Mouse (Mus musculus): ENCODE results near the gene Ncstn. TPM values are rescaled to one million over a fixed set of nuclear protein-coding genes. Genes with fewer than 3 reads are reported as not detected.

The Ncstn gene
- total and polyA plus RNA-seq, 3 experiments: 15.0 to 56.1 (median 24.5) TPM

- H3K27ac ChIP-seq (ENCODE audit: insufficient read depth, low read depth): no peak overlapping the region
- no peak overlapping the region for H3K4me3 ChIP-seq (replicated peaks in 1 of 3; ENCODE audit: low read depth in 2 of 3, low read length in 2 of 3, poor library complexity in 1 of 3)
- no peak overlapping the region for H3K4me2 ChIP-seq (ENCODE audit: insufficient read depth, low read depth, poor library complexity, severe bottlenecking)
- no peaks in the 10 kb centered on the region for H3K27me3 ChIP-seq (replicated peaks)
- H3K79me2 ChIP-seq (replicated peaks; ENCODE audit: control insufficient read depth, extremely low read depth, insufficient read depth, poor library complexity, severe bottlenecking): no peaks in the 10 kb centered on the region
- in situ Hi-C loops (cut with MboI; ENCODE audit: low pct_ligation_motif_present, low pct_unique_long_range_greater_than_20kb, low sequenced_read_pairs) (no loop called here), dilution Hi-C loops (cut with MboI; ENCODE audit: extremely low pct_ligation_motif_present, extremely low pct_unique_long_range_greater_than_20kb, low sequenced_read_pairs) (no loop called here)
- H3K9me3 ChIP-seq (replicated peaks; ENCODE audit: low read length): no peaks in the 10 kb centered on the region
- DNase-seq (ENCODE audit: extremely low read depth): no peak
- no peak overlapping the region for H3K9ac ChIP-seq (ENCODE audit: insufficient read depth, low read depth)
- TF ChIP-seq MYC (IDR thresholded peaks at IDR 0.05; ENCODE audit: low read depth, low read length) (no peak), ZNF384 (IDR thresholded peaks at IDR 0.05; ENCODE audit: low read depth, low read length) (no peak)
- H3K36me3 ChIP-seq (replicated peaks in 1 of 2; ENCODE audit: control insufficient read depth in 1 of 2, insufficient read depth in 1 of 2, low read length in 1 of 2): peaks cover 0 to 16% of the 10 kb centered on the region in 2 experiments
- H3K4me1 ChIP-seq (ENCODE audit: control insufficient read depth in 1 of 2, insufficient read depth in 2 of 2): peaks cover 13 to 54% of the 10 kb centered on the region in 2 experiments
Observed at GRCm38 (mm10) chr1:172024140-172024895, 58.3 kb downstream of the Ncstn start.

- H3K4me3 ChIP-seq (replicated peaks in 1 of 3; ENCODE audit: low read depth in 2 of 3, low read length in 2 of 3, poor library complexity in 1 of 3): no peak overlapping the region
- no peak for DNase-seq (ENCODE audit: extremely low read depth)
- H3K9me3 ChIP-seq (replicated peaks; ENCODE audit: low read length): no peaks in the 10 kb centered on the region
- H3K4me1 ChIP-seq (ENCODE audit: control insufficient read depth in 1 of 2, insufficient read depth in 2 of 2): peaks cover 11 to 67% of the 10 kb centered on the region in 2 experiments
- dilution Hi-C loops (cut with MboI; ENCODE audit: extremely low pct_ligation_motif_present, extremely low pct_unique_long_range_greater_than_20kb, low sequenced_read_pairs) (no loop called here), in situ Hi-C loops (cut with MboI; ENCODE audit: low pct_ligation_motif_present, low pct_unique_long_range_greater_than_20kb, low sequenced_read_pairs) (no loop called here)
- no peak for TF ChIP-seq TBP (conservative IDR thresholded peaks at IDR 0.05; ENCODE audit: low read depth, low read length)
- no peaks in the 10 kb centered on the region for H3K79me2 ChIP-seq (replicated peaks; ENCODE audit: control insufficient read depth, extremely low read depth, insufficient read depth, poor library complexity, severe bottlenecking)
- no peak overlapping the region for H3K9ac ChIP-seq (ENCODE audit: insufficient read depth, low read depth)
- H3K4me2 ChIP-seq (ENCODE audit: insufficient read depth, low read depth, poor library complexity, severe bottlenecking): no peak overlapping the region
- H3K27me3 ChIP-seq (replicated peaks): no peaks in the 10 kb centered on the region
- peaks cover 0 to 26% of the 10 kb centered on the region in 2 experiments for H3K36me3 ChIP-seq (replicated peaks in 1 of 2; ENCODE audit: control insufficient read depth in 1 of 2, insufficient read depth in 1 of 2, low read length in 1 of 2)
- H3K27ac ChIP-seq (ENCODE audit: insufficient read depth, low read depth): no peak overlapping the region
Observed at GRCm38 (mm10) chr1:172019863-172020521, 62.6 kb downstream of the Ncstn start.

GRCm38 (mm10) chr1:172019339-172019738 lies 63.3 kb downstream of the Ncstn start:
- H3K9ac ChIP-seq (ENCODE audit: insufficient read depth, low read depth): no peak overlapping the region
- H3K79me2 ChIP-seq (replicated peaks; ENCODE audit: control insufficient read depth, extremely low read depth, insufficient read depth, poor library complexity, severe bottlenecking): no peaks in the 10 kb centered on the region
- in situ Hi-C loops (cut with MboI; ENCODE audit: low pct_ligation_motif_present, low pct_unique_long_range_greater_than_20kb, low sequenced_read_pairs) (no loop called here), dilution Hi-C loops (cut with MboI; ENCODE audit: extremely low pct_ligation_motif_present, extremely low pct_unique_long_range_greater_than_20kb, low sequenced_read_pairs) (no loop called here)
- no peak for TF ChIP-seq PAX5 (IDR thresholded peaks at IDR 0.05; ENCODE audit: low read length)
- TF ChIP-seq E2F4 (IDR thresholded peaks at IDR 0.05; ENCODE audit: insufficient replicate concordance, low read depth, low read length): no peak
- TF ChIP-seq CTCF (conservative IDR thresholded peaks at IDR 0.05 in 1 of 2, IDR thresholded peaks at IDR 0.05 in 1 of 2; ENCODE audit: low read depth in 2 of 2, low read length in 2 of 2): no peak
- no peak for TF ChIP-seq MAZ (IDR thresholded peaks at IDR 0.05; ENCODE audit: low read depth, low read length)
- no peak for TF ChIP-seq NRF1 (IDR thresholded peaks at IDR 0.05; ENCODE audit: low read depth, low read length)
- no peak for TF ChIP-seq USF2 (conservative IDR thresholded peaks at IDR 0.05; ENCODE audit: low read depth, low read length)
- TF ChIP-seq ZC3H11A (IDR thresholded peaks at IDR 0.05; ENCODE audit: low read depth, low read length): no peak
- H3K4me1 ChIP-seq (ENCODE audit: control insufficient read depth in 1 of 2, insufficient read depth in 2 of 2): peaks cover 11 to 61% of the 10 kb centered on the region in 2 experiments
- H3K4me3 ChIP-seq (replicated peaks in 1 of 3; ENCODE audit: low read depth in 2 of 3, low read length in 2 of 3, poor library complexity in 1 of 3): no peak overlapping the region
- no peak overlapping the region for H3K27ac ChIP-seq (ENCODE audit: insufficient read depth, low read depth)
- no peak overlapping the region for H3K4me2 ChIP-seq (ENCODE audit: insufficient read depth, low read depth, poor library complexity, severe bottlenecking)
- no peaks in the 10 kb centered on the region for H3K9me3 ChIP-seq (replicated peaks; ENCODE audit: low read length)
- peak; percentile 6 for DNase-seq (ENCODE audit: extremely low read depth)
- peaks cover 0 to 28% of the 10 kb centered on the region in 2 experiments for H3K36me3 ChIP-seq (replicated peaks in 1 of 2; ENCODE audit: control insufficient read depth in 1 of 2, insufficient read depth in 1 of 2, low read length in 1 of 2)
- no peaks in the 10 kb centered on the region for H3K27me3 ChIP-seq (replicated peaks)

Measured in CH12.LX (cell line).